Mouse (Mus musculus) ES-Bruce4 (cell line): Measurements from ENCODE around the gene Cwc27.

Experiments
- CTCF ChIP-seq: IDR thresholded peaks from one replicate; pipeline ENCODE4 v1.8.1; 2011; ENCODE audit warnings: low read depth, low read length
- EP300 ChIP-seq: IDR thresholded peaks from 2 replicates; pipeline ENCODE4 v1.6.1; 2011; ENCODE audit warnings: low read depth, low read length; ENCODE audit not compliant: insufficient read depth
- POLR2A ChIP-seq: IDR thresholded peaks from one replicate; pipeline ENCODE4 v1.8.1; 2011; ENCODE audit warnings: low read length; ENCODE audit not compliant: insufficient read depth

DNA sequence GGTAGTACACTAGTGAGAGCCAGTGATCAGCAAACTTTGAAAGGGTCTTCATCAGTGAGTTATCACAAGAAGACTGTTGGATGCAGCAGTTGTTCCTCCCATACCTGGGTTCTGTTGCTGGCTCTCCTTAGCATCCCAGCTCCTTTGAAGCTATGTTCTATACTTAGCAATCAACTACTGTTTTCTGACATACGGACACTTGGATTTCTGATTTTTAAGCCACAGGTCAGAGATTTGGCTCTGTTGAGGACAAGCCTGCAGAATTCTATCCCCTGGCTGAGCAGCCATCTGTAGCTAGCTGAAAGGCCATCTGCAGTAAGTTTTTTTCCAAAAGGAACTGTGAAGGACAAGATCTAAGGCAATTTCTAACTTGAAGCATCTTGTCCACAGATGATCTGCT, 57.6 kb downstream of the Cwc27 start:
- TF ChIP-seq CTCF = no peak
- no peak for TF ChIP-seq EP300
- TF ChIP-seq POLR2A = no peak
